Mouse (Mus musculus): ENCODE data around the gene Ppp3ca. TPM values are rescaled to one million over a fixed set of nuclear protein-coding genes. Genes with fewer than 3 reads are reported as not detected.

Ppp3ca gene
- 9.7 TPM for polyA plus RNA-seq (2012; fragmentation: generic; extraction: Trizol)
- long read RNA-seq, experiment 1, full-length matches to known transcripts: 17 of 42 reads
- long read RNA-seq, experiment 1, partial matches to known transcripts: 18 of 42 reads
- long read RNA-seq, experiment 1, other reads (novel, unspliced or antisense): 7 of 42 reads
- long read RNA-seq, experiment 2, full-length matches to known transcripts: 11 of 11 reads
- long read RNA-seq, experiment 2, partial matches to known transcripts: 0 of 11 reads
- long read RNA-seq, experiment 2, other reads (novel, unspliced or antisense): 0 of 11 reads

DNA sequence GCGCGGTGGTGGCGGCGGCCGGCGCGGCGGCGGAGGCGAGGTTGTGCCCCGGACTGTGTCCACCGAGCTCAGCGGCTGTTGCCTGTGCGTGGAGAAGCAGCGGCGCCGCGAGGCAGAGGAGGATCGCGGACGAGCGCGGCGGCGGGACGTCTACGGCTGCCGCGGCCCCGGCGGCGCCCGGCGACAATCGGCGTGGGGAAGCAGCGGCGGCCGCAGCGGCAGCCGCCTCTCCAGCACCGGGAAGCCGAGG, at the start of gene Ppp3ca:
Ppp3ca (plus strand) TSS at position 15 of the 250 bp plus-strand sequence.
- Histone ChIP-seq H3K4me3 (ENCODE audit: insufficient read depth, poor library complexity, severe bottlenecking) (peak within 1 kb of the TSS; percentile 60), H3K79me3 (ENCODE audit: low read depth) (peaks cover 15% of the 10 kb centered on the region), H3K79me2 (ENCODE audit: control insufficient read depth, insufficient read depth) (peaks cover 45% of the 10 kb centered on the region), H3ac (ENCODE audit: control insufficient read depth, insufficient read length, low read depth) (peak within 1 kb of the TSS; percentile 85), H3K27me3 (ENCODE audit: control insufficient read depth, insufficient read depth, insufficient read length) (no peaks in the 10 kb centered on the region), H3K36me3 (ENCODE audit: control insufficient read depth, insufficient read depth) (no peaks in the 10 kb centered on the region)
- TF ChIP-seq MYOD1 (IDR thresholded peaks at IDR 0.05; ENCODE audit: control insufficient read depth, insufficient read length, low read depth) (no peak), CTCF (IDR thresholded peaks at IDR 0.05; ENCODE audit: control insufficient read depth, insufficient read depth, insufficient read length) (peak; percentile 59), FOSL1 (IDR thresholded peaks at IDR 0.05; ENCODE audit: insufficient read depth, low read length, poor library complexity, severe bottlenecking) (no peak), MAX (IDR thresholded peaks at IDR 0.05) (no peak), MYOG (IDR thresholded peaks at IDR 0.05; ENCODE audit: control insufficient read depth, extremely low read depth, insufficient read length) (no peak), CEBPB (IDR thresholded peaks at IDR 0.05; ENCODE audit: low read depth) (no peak)

DNA sequence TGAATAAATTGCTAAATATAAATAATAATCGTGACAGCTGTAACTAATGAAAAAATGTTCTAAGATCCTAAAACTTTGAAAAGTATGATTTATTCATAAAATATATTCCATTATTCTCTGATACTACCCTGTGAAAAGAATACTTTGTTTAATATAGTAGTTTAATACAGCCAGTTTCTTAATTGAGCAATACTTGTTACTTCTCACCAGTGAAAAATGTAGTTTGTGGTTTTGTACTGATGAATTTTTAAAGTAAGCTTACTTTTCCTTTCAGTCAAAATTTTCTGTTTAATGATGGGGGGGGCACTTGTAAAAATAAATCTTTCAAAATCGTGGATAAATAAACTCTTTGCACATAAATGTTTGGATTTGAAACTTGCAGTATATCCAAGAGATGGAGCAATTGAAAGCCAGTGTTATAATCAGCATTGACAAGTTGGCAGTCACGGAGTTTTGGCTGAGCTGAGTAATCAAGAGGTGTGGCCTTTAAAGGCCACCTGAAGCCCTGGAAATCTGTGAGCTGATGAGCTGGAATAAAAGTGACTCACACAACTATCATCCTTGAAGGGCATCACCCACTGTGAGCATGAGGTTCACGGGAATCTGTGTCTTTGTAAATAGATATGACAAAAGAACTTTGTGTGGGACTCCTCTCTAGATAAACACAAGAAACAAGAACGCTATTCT, 29.2 kb upstream of the Ppp3ca start:
- Histone ChIP-seq H3ac (ENCODE audit: control insufficient read depth, insufficient read length, low read depth) (no peak overlapping the region), H3K4me3 (ENCODE audit: insufficient read depth, poor library complexity, severe bottlenecking) (no peak overlapping the region), H3K79me2 (ENCODE audit: control insufficient read depth, insufficient read depth) (no peaks in the 10 kb centered on the region), H3K36me3 (ENCODE audit: control insufficient read depth, insufficient read depth) (no peaks in the 10 kb centered on the region), H3K79me3 (ENCODE audit: low read depth) (no peaks in the 10 kb centered on the region), H3K27me3 (ENCODE audit: control insufficient read depth, insufficient read depth, insufficient read length) (no peaks in the 10 kb centered on the region)
- TF ChIP-seq MAX (IDR thresholded peaks at IDR 0.05): peak; percentile 70
- no peak for TF ChIP-seq MYOD1 (IDR thresholded peaks at IDR 0.05; ENCODE audit: control insufficient read depth, insufficient read length, low read depth)
- peak; percentile 86 for TF ChIP-seq CEBPB (IDR thresholded peaks at IDR 0.05; ENCODE audit: low read depth)

- no peak for TF ChIP-seq CEBPB (IDR thresholded peaks at IDR 0.05; ENCODE audit: low read depth)
- peak; percentile 10 for TF ChIP-seq FOSL1 (IDR thresholded peaks at IDR 0.05; ENCODE audit: insufficient read depth, low read length, poor library complexity, severe bottlenecking)
- H3K4me3 ChIP-seq (ENCODE audit: insufficient read depth, poor library complexity, severe bottlenecking): no peak overlapping the region
Observed at GRCm38 (mm10) chr3:136650966-136651365, 19.0 kb upstream of the Ppp3ca start.

DNA sequence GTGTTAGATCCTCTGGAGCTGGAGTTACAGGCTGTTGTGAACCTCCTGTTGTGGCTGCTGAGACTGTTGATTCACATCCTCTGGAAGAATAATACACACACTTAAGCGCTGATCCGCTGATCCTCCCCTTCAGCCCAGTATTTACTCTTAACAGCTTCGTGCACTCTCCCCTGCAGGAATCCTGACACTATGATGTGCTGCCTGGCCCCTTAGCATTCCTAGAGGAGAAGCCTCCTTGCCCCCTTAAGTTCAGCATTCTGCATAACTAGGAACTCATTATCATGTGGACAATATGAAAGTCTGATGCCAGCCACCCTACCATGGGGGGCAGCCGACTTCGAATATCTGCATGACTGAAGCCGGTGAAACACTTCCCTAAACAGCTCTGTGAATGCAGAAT, 18.4 kb upstream of the Ppp3ca start:
- Histone ChIP-seq H3ac (ENCODE audit: control insufficient read depth, insufficient read length, low read depth) (no peak overlapping the region), H3K79me2 (ENCODE audit: control insufficient read depth, insufficient read depth) (no peaks in the 10 kb centered on the region), H3K4me3 (ENCODE audit: insufficient read depth, poor library complexity, severe bottlenecking) (no peak overlapping the region), H3K27me3 (ENCODE audit: control insufficient read depth, insufficient read depth, insufficient read length) (no peaks in the 10 kb centered on the region), H3K36me3 (ENCODE audit: control insufficient read depth, insufficient read depth) (no peaks in the 10 kb centered on the region), H3K79me3 (ENCODE audit: low read depth) (no peaks in the 10 kb centered on the region)
- TF ChIP-seq USF1 (IDR thresholded peaks at IDR 0.05; ENCODE audit: low read depth): no peak
- no peak for TF ChIP-seq FOSL1 (IDR thresholded peaks at IDR 0.05; ENCODE audit: insufficient read depth, low read length, poor library complexity, severe bottlenecking)
- TF ChIP-seq CTCF (IDR thresholded peaks at IDR 0.05; ENCODE audit: control insufficient read depth, insufficient read depth, insufficient read length): no peak
- no peak for TF ChIP-seq MYOG (IDR thresholded peaks at IDR 0.05; ENCODE audit: control insufficient read depth, extremely low read depth, insufficient read length)
- no peak for TF ChIP-seq MAX (IDR thresholded peaks at IDR 0.05)

More at GRCm38 (mm10) chr3:136650966-136651365, 19.0 kb upstream of the Ppp3ca start:
- Histone ChIP-seq H3K79me3 (ENCODE audit: low read depth) (no peaks in the 10 kb centered on the region), H3ac (ENCODE audit: control insufficient read depth, insufficient read length, low read depth) (no peak overlapping the region), H3K79me2 (ENCODE audit: control insufficient read depth, insufficient read depth) (no peaks in the 10 kb centered on the region), H3K36me3 (ENCODE audit: control insufficient read depth, insufficient read depth) (no peaks in the 10 kb centered on the region), H3K27me3 (ENCODE audit: control insufficient read depth, insufficient read depth, insufficient read length) (no peaks in the 10 kb centered on the region)

GRCm38 (mm10) chr3:136656460-136657035, 13.4 kb upstream of the Ppp3ca start:
- H3K36me3 ChIP-seq (ENCODE audit: control insufficient read depth, insufficient read depth): no peaks in the 10 kb centered on the region
- TF ChIP-seq USF1 (IDR thresholded peaks at IDR 0.05; ENCODE audit: low read depth) (peak; percentile 60), CEBPB (IDR thresholded peaks at IDR 0.05; ENCODE audit: low read depth) (peak; percentile 50), MYOD1 (IDR thresholded peaks at IDR 0.05; ENCODE audit: control insufficient read depth, insufficient read length, low read depth) (no peak)

GRCm38 (mm10) chr3:136658681-136659080, 11.2 kb upstream of the Ppp3ca start:
- Histone ChIP-seq H3ac (ENCODE audit: control insufficient read depth, insufficient read length, low read depth) (no peak overlapping the region), H3K36me3 (ENCODE audit: control insufficient read depth, insufficient read depth) (no peaks in the 10 kb centered on the region), H3K79me2 (ENCODE audit: control insufficient read depth, insufficient read depth) (no peaks in the 10 kb centered on the region), H3K4me3 (ENCODE audit: insufficient read depth, poor library complexity, severe bottlenecking) (no peak overlapping the region), H3K27me3 (ENCODE audit: control insufficient read depth, insufficient read depth, insufficient read length) (no peaks in the 10 kb centered on the region), H3K79me3 (ENCODE audit: low read depth) (no peaks in the 10 kb centered on the region)
- no peak for TF ChIP-seq USF1 (IDR thresholded peaks at IDR 0.05; ENCODE audit: low read depth)
- TF ChIP-seq MYOD1 (IDR thresholded peaks at IDR 0.05; ENCODE audit: control insufficient read depth, insufficient read length, low read depth): no peak
- no peak for TF ChIP-seq FOSL1 (IDR thresholded peaks at IDR 0.05; ENCODE audit: insufficient read depth, low read length, poor library complexity, severe bottlenecking)
- TF ChIP-seq MYOG (IDR thresholded peaks at IDR 0.05; ENCODE audit: control insufficient read depth, extremely low read depth, insufficient read length): no peak
- no peak for TF ChIP-seq MAX (IDR thresholded peaks at IDR 0.05)
- no peak for TF ChIP-seq CTCF (IDR thresholded peaks at IDR 0.05; ENCODE audit: control insufficient read depth, insufficient read depth, insufficient read length)
- TF ChIP-seq CEBPB (IDR thresholded peaks at IDR 0.05; ENCODE audit: low read depth): no peak

More at GRCm38 (mm10) chr3:136656460-136657035, 13.4 kb upstream of the Ppp3ca start:
- Histone ChIP-seq H3ac (ENCODE audit: control insufficient read depth, insufficient read length, low read depth) (no peak overlapping the region), H3K27me3 (ENCODE audit: control insufficient read depth, insufficient read depth, insufficient read length) (no peaks in the 10 kb centered on the region), H3K79me2 (ENCODE audit: control insufficient read depth, insufficient read depth) (no peaks in the 10 kb centered on the region), H3K79me3 (ENCODE audit: low read depth) (no peaks in the 10 kb centered on the region), H3K4me3 (ENCODE audit: insufficient read depth, poor library complexity, severe bottlenecking) (no peak overlapping the region)
